ENCODE assay signal across 3 mouse cellular contexts in the genomic region with DNA sequence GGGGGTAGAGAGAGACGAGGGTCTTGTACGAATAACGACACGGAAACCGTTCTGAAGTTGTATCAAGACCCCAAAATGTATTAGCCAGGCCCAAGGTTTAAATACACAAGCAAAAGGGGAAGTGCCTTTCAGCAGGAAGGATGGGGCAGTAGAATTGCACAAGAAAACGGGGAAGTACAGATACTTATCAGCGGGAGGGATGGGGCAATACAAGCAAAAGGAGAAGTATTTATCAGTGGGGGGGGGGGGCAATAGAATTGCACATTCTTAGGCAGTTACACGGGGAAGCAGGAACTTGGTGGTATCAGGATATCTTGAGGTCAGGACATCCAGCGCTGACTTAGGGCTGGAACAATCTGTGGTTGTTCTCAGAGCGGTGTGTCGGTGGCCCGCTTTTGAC.
DNase-seq lines count a peak whose midpoint lies in the region; TF ChIP-seq lines count a peak whose summit lies in the region.
"Not testable (repeated sequence)": the region's sequence is repeated elsewhere in the genome, so short reads cannot be mapped to it uniquely, and the experiment has no call there.

No protein-coding gene starts in this region.

- H3K9ac ChIP-seq in MEL (ENCODE audit: control insufficient read depth, low read depth, low read length, poor library complexity, severe bottlenecking), result not testable (repeated sequence)

- peak; percentile 17 for DNase-seq in 416B (ENCODE audit: low read depth)
- DNase-seq in MEL (ENCODE audit: low read depth, low spot score), result peak; percentile 71
- peak; percentile 43 for DNase-seq in MEL-GATA-1-ER (ENCODE audit: extremely low read depth, low read depth)

- not testable (repeated sequence) for TF ChIP-seq RAD21 in MEL (IDR thresholded peaks at IDR 0.05; ENCODE audit: low read depth, low read length)

- not testable (repeated sequence) for H3K27me3 ChIP-seq in MEL (ENCODE audit: control insufficient read depth in 1 of 2, insufficient read depth in 2 of 2, low read length in 2 of 2)

- H3K4me1 ChIP-seq in MEL (ENCODE audit: control insufficient read depth in 1 of 2, insufficient read depth in 2 of 2, low read length in 2 of 2), result peaks cover 0 to 10% of the 10 kb centered on the region in 2 experiments; a peak in 2 of 4 replicates

- not testable (repeated sequence) for TF ChIP-seq POLR2A in MEL (IDR thresholded peaks at IDR 0.05; ENCODE audit: control insufficient read depth in 1 of 2, insufficient read depth in 1 of 2, low read depth in 1 of 2, low read length in 2 of 2, poor library complexity in 1 of 2)

- TF ChIP-seq CTCF in MEL (IDR thresholded peaks at IDR 0.05 in 2 of 3, conservative IDR thresholded peaks at IDR 0.05 in 1 of 3; ENCODE audit: control insufficient read depth in 1 of 3, insufficient read depth in 1 of 3, low read depth in 2 of 3, low read length in 3 of 3, poor library complexity in 1 of 3, severe bottlenecking in 1 of 3), result not testable (repeated sequence)

- H3K27ac ChIP-seq in MEL (ENCODE audit: control insufficient read depth, low read depth, low read length), result peak overlapping the region; percentile 30; the same call in 1 of the 2 replicates

- H3K79me2 ChIP-seq in MEL (ENCODE audit: control insufficient read depth, insufficient read depth, low read length, poor library complexity), result not testable (repeated sequence)

- not testable (repeated sequence) for H3K4me3 ChIP-seq in MEL (ENCODE audit: control insufficient read depth in 1 of 2, insufficient read depth in 1 of 2, low read depth in 2 of 2, low read length in 2 of 2)

- H3K9me3 ChIP-seq in MEL (replicated peaks; ENCODE audit: insufficient read depth, low read length), result not testable (repeated sequence)

- H3K36me3 ChIP-seq in MEL (ENCODE audit: control insufficient read depth in 1 of 2, insufficient read depth in 2 of 2, low read length in 2 of 2), result not testable (repeated sequence)

- peak; percentile 22 to 45; a peak in 3 of 4 replicates for TF ChIP-seq EP300 in MEL (IDR thresholded peaks at IDR 0.05; ENCODE audit: low read depth in 1 of 2, low read length in 2 of 2)

TF ChIP-seq in MEL, 35 proteins besides CTCF, POLR2A, EP300 and RAD21:
- TF ChIP-seq ETS1 (IDR thresholded peaks at IDR 0.05; ENCODE audit: low read depth, low read length) (0 out of 2 replicates have a peak, but pooled peaks have one; percentile 14), GATA1 (IDR thresholded peaks at IDR 0.05; ENCODE audit: low read depth, low read length) (peak; percentile 51)

Comparison
In these comparisons a context has a peak if more than half of its experiments do, and no peak if none do; other contexts are left out.
1. DNase-seq: peak in every context shown above with its lines; median percentile 71 in MEL; 43 in MEL-GATA-1-ER; 17 in 416B.